Mouse (Mus musculus) CH12.LX (cell line): ENCODE data around the gene Abcd4. TPM values are rescaled to one million over a fixed set of nuclear protein-coding genes. Genes with fewer than 3 reads are reported as not detected.

ENCODE experiments used
- DNase-seq: peaks from one replicate; pipeline ENCODE4 v3.0.0-alpha.2; 2013; ENCODE audit errors: extremely low read depth
- H3K27ac ChIP-seq: 2 replicates; pipeline ENCODE4 v1.5.1; 2012; ENCODE audit warnings: low read depth, mild to moderate bottlenecking, control low read depth, moderate library complexity; ENCODE audit not compliant: insufficient read depth
- H3K27me3 ChIP-seq: replicated peaks from 2 replicates; pipeline ENCODE3; 2012; ENCODE audit warnings: inconsistent platforms
- H3K36me3 ChIP-seq, 2 experiments: replicated peaks in 1 of 2; 2 replicates each; pipeline versions ENCODE3 to v1.6.1; 2012; ENCODE audit warnings: inconsistent platforms in 1 of 2, low read length in 1 of 2, mild to moderate bottlenecking in 1 of 2, mixed read lengths in 1 of 2, moderate library complexity in 1 of 2; ENCODE audit not compliant: control insufficient read depth in 1 of 2, insufficient read depth in 1 of 2
- H3K4me1 ChIP-seq, 2 experiments: 2 replicates each; pipeline ENCODE4 v1.6.1; 2012; ENCODE audit warnings: inconsistent platforms in 1 of 2, moderate library complexity in 1 of 2; ENCODE audit not compliant: insufficient read depth in 2 of 2, control insufficient read depth in 1 of 2
- H3K4me2 ChIP-seq: 2 replicates; pipeline ENCODE4 v1.6.1; 2012; ENCODE audit warnings: low read depth, mild to moderate bottlenecking, control low read depth; ENCODE audit not compliant: poor library complexity, insufficient read depth, severe bottlenecking
- H3K4me3 ChIP-seq, 3 experiments: fragments of 150-350 bp in 1 of 3; sonication (generic) in 1 of 3; replicated peaks in 1 of 3; 2 replicates each; pipeline versions ENCODE3 to v1.5.1; 2011 to 2012; ENCODE audit warnings: low read depth in 2 of 3, low read length in 2 of 3, mild to moderate bottlenecking in 2 of 3, moderate library complexity in 2 of 3, control low read depth in 1 of 3, improper control_type of control experiment in 1 of 3, inconsistent platforms in 1 of 3, mixed read lengths in 1 of 3; ENCODE audit not compliant: poor library complexity in 1 of 3
- H3K79me2 ChIP-seq: replicated peaks from 2 replicates; pipeline ENCODE4 v1.6.1; 2012; ENCODE audit warnings: mild to moderate bottlenecking, moderate library complexity; ENCODE audit not compliant: control insufficient read depth, poor library complexity, insufficient read depth, severe bottlenecking; ENCODE audit errors: extremely low read depth
- H3K9ac ChIP-seq: 2 replicates; pipeline ENCODE4 v1.6.1; 2012; ENCODE audit warnings: low read depth, mild to moderate bottlenecking, control low read depth, moderate library complexity; ENCODE audit not compliant: insufficient read depth
- H3K9me3 ChIP-seq: replicated peaks from 2 replicates; pipeline ENCODE3; 2012; ENCODE audit warnings: low read length, inconsistent platforms, mixed read lengths
- BHLHE40 ChIP-seq: IDR thresholded peaks from 2 replicates; pipeline ENCODE4 v1.6.1; 2011; ENCODE audit warnings: mild to moderate bottlenecking, low read depth, low read length, improper control_type of control experiment
- EP300 ChIP-seq: IDR thresholded peaks from 2 replicates; pipeline ENCODE4 v1.6.1; 2011; ENCODE audit warnings: low read length, improper control_type of control experiment
- ETS1 ChIP-seq: conservative IDR thresholded peaks from 2 replicates; pipeline ENCODE4 v1.6.1; 2012; ENCODE audit warnings: low read depth, mild to moderate bottlenecking, inconsistent platforms, low read length, improper control_type of control experiment, moderate library complexity
- IRF4 ChIP-seq: IDR thresholded peaks from 2 replicates; pipeline ENCODE4 v1.6.1; 2014; ENCODE audit warnings: low read depth, mild to moderate bottlenecking, inconsistent platforms, low read length, improper control_type of control experiment
- MAX ChIP-seq: IDR thresholded peaks from 2 replicates; pipeline ENCODE4 v1.6.1; 2011; ENCODE audit warnings: low read length, improper control_type of control experiment
- MAZ ChIP-seq: IDR thresholded peaks from 2 replicates; pipeline ENCODE4 v1.6.1; 2012; ENCODE audit warnings: low read depth, mild to moderate bottlenecking, inconsistent platforms, low read length, improper control_type of control experiment, moderate library complexity
- MXI1 ChIP-seq: IDR thresholded peaks from 2 replicates; pipeline ENCODE4 v1.6.1; 2011; ENCODE audit warnings: mild to moderate bottlenecking, low read depth, low read length, improper control_type of control experiment
- MYC ChIP-seq: IDR thresholded peaks from 2 replicates; pipeline ENCODE4 v1.6.1; 2011; ENCODE audit warnings: low read depth, mild to moderate bottlenecking, improper control_type of control experiment, low read length
- NELFE ChIP-seq: IDR thresholded peaks from 2 replicates; pipeline ENCODE4 v1.6.1; 2011; ENCODE audit warnings: low read depth, low read length, improper control_type of control experiment
- PAX5 ChIP-seq: IDR thresholded peaks from 2 replicates; pipeline ENCODE4 v1.6.1; 2012; ENCODE audit warnings: low read length, inconsistent platforms, mixed read lengths
- POLR2A ChIP-seq: IDR thresholded peaks from 2 replicates; pipeline ENCODE4 v1.6.1; 2011; ENCODE audit warnings: low read depth, mild to moderate bottlenecking, improper control_type of control experiment, low read length
- SMC3 ChIP-seq: IDR thresholded peaks from 2 replicates; pipeline ENCODE4 v1.6.1; 2011; ENCODE audit warnings: low read depth, low read length, improper control_type of control experiment
- UBTF ChIP-seq: IDR thresholded peaks from 2 replicates; pipeline ENCODE4 v1.6.1; 2012; ENCODE audit warnings: low read depth, mild to moderate bottlenecking, inconsistent platforms, low read length, improper control_type of control experiment, moderate library complexity
- ZC3H11A ChIP-seq: IDR thresholded peaks from 2 replicates; pipeline ENCODE4 v1.6.1; 2012; ENCODE audit warnings: low read depth, mild to moderate bottlenecking, inconsistent platforms, low read length, improper control_type of control experiment
- ZKSCAN1 ChIP-seq: IDR thresholded peaks from 2 replicates; pipeline ENCODE4 v1.6.1; 2012; ENCODE audit warnings: low read depth, inconsistent platforms, low read length, improper control_type of control experiment, borderline replicate concordance
- dilution Hi-C: fragments of 300-500 bp; cut with MboI; formaldehyde crosslinking; loops from 2 replicates; pipeline ENCODE4 v1.14.3; 2020; ENCODE audit warnings: low sequenced_read_pairs; ENCODE audit not compliant: extremely low pct_unique_long_range_greater_than_20kb, extremely low pct_ligation_motif_present
- in situ Hi-C: fragments of 300-500 bp; cut with MboI; formaldehyde crosslinking; loops from 3 replicates; pipeline ENCODE4 v1.14.3; 2019; ENCODE audit warnings: low sequenced_read_pairs, low pct_ligation_motif_present, low pct_unique_long_range_greater_than_20kb, mixed read lengths
- polyA plus RNA-seq: library from polyadenylated mRNA; unstranded; fragments of >175 nt; gene quantifications from 2 replicates; pipeline ENCODE4 v1.2.1, GENCODE M21; 2012; ENCODE audit warnings: low read depth; ENCODE audit not compliant: insufficient read length
- total RNA-seq, 2 experiments: library from RNA; depleted of rRNA; stranded (reverse); fragments of 300-350 nt in 1 of 2; fragments of >200 nt in 1 of 2; gene quantifications; 2 replicates each; pipeline ENCODE4 v1.2.3; 2012 to 2014

Gene Abcd4
- total and polyA plus RNA-seq, 3 experiments: 4.7 to 10.2 (median 8.4) TPM

DNA sequence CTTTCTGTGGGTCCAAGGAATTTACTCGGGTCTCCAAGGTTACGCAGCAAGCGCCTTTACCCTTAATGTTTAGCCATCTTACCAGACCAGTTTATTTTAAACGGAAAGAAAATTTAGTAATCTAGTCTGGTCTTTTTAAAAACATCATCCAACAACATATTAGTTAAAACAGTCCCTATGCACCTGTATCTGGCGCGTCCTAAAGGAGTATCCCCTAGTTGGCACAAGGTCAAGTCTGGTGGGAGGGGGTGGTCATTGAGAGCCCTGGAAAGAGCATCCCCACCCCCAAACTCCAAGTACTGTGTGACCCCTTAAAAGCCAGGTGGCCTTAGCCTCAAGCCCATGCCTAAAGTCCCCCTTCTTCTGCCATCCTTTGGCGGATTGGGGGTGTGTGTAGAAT, 44.1 kb downstream of the Abcd4 start:
- Histone ChIP-seq H3K4me3 (no peak overlapping the region), H3K36me3 (no peaks in the 10 kb centered on the region), H3K27me3 (peaks cover 51% of the 10 kb centered on the region), H3K27ac (no peak overlapping the region), H3K9ac (no peak overlapping the region), H3K79me2 (no peaks in the 10 kb centered on the region), H3K9me3 (peaks cover 2% of the 10 kb centered on the region), H3K4me2 (no peak overlapping the region), H3K4me1 (no peaks in the 10 kb centered on the region)
- no peak for DNase-seq
- dilution Hi-C loops (no loop called here), in situ Hi-C loops (no loop called here)
- TF ChIP-seq PAX5 (no peak), BHLHE40 (no peak), ZC3H11A (no peak), ZKSCAN1 (no peak), MAZ (no peak), EP300 (no peak), MXI1 (no peak), UBTF (no peak), IRF4 (no peak), ETS1 (no peak), SMC3 (no peak)

DNA sequence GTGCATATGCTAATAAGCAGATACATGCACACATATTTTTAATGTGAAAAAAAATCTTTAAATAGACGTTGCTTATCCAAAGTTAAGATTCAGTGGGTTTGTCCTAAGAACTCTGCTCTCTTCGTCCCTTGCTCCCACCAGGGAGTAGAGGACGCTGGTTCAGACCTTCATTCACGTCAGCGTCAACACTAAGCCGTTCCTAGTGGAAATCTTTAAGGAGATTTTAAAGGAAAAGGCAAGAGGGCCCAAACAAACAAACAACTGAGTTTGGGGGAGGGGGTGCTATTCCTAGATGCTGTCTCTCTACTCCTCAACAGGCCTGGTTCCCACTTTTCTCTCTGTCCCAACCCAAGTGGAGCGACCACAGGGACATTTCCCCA, 44.9 kb downstream of the Abcd4 start:
- no peak for TF ChIP-seq NELFE
- TF ChIP-seq SMC3: no peak
- TF ChIP-seq MYC: no peak
- TF ChIP-seq MAX: no peak
- no peak for TF ChIP-seq POLR2A
- TF ChIP-seq EP300: no peak
- no peak for TF ChIP-seq PAX5
- Histone ChIP-seq H3K9me3 (peaks cover 2% of the 10 kb centered on the region), H3K27ac (no peak overlapping the region), H3K4me1 (no peaks in the 10 kb centered on the region), H3K27me3 (peaks cover 57% of the 10 kb centered on the region), H3K36me3 (no peaks in the 10 kb centered on the region), H3K4me3 (no peak overlapping the region), H3K9ac (no peak overlapping the region), H3K4me2 (no peak overlapping the region), H3K79me2 (no peaks in the 10 kb centered on the region)
- in situ Hi-C loops: no loop called here
- DNase-seq: no peak
- dilution Hi-C loops: no loop called here
